Mouse (Mus musculus) liver, embryonic 11.5 days (tissue): ENCODE data around the gene Rab3c. TPM values are rescaled to one million over a fixed set of nuclear protein-coding genes. Genes with fewer than 3 reads are reported as not detected.

ENCODE experiments used
- ATAC-seq: fragments of 200-750 bp; cut with Nextera tagmentation; replicated peaks from 2 replicates; pipeline ENCODE4 v1.8.0; 2017; ENCODE audit warnings: moderate number of reproducible peaks, mild to moderate bottlenecking, moderate TSS enrichment, moderate library complexity; ENCODE audit not compliant: low FRiP score
- DNase-seq: peaks from one replicate; pipeline ENCODE4 v3.0.0-alpha.2; 2017; ENCODE audit warnings: low spot score
- H3K27ac ChIP-seq: fragments of 300-500 bp; sonication (generic); 2 replicates; pipeline ENCODE4 v1.5.1; 2014; ENCODE audit warnings: mild to moderate bottlenecking, low read depth, low read length, control low read depth
- H3K27me3 ChIP-seq: fragments of 300-500 bp; sonication (generic); replicated peaks from 2 replicates; pipeline ENCODE4 v1.6.1; 2014; ENCODE audit warnings: low read length, mixed read lengths; ENCODE audit not compliant: control insufficient read depth, insufficient read depth
- H3K36me3 ChIP-seq: fragments of 300-500 bp; sonication (generic); 2 replicates; pipeline ENCODE4 v1.6.1; 2014; ENCODE audit warnings: mild to moderate bottlenecking, low read length, moderate library complexity, mixed read lengths; ENCODE audit not compliant: control insufficient read depth, insufficient read depth
- H3K4me1 ChIP-seq: fragments of 300-500 bp; sonication (generic); replicated peaks from 2 replicates; pipeline ENCODE4 v1.6.1; 2014; ENCODE audit warnings: low read length, mixed read lengths; ENCODE audit not compliant: control insufficient read depth, insufficient read depth
- H3K4me2 ChIP-seq: fragments of 300-500 bp; sonication (generic); 2 replicates; pipeline ENCODE4 v1.6.1; 2014; ENCODE audit warnings: mild to moderate bottlenecking, control low read depth, moderate library complexity
- H3K4me3 ChIP-seq: fragments of 300-500 bp; sonication (generic); 2 replicates; pipeline ENCODE4 v1.5.1; 2014; ENCODE audit warnings: low read depth, low read length, control low read depth
- H3K9ac ChIP-seq: fragments of 300-500 bp; sonication (generic); 2 replicates; pipeline ENCODE4 v1.6.1; 2014; ENCODE audit warnings: low read depth, low read length, control low read depth
- H3K9me3 ChIP-seq: fragments of 300-500 bp; sonication (generic); 2 replicates; pipeline ENCODE4 v1.6.1; 2016; ENCODE audit warnings: low read length, inconsistent platforms, mixed read lengths; ENCODE audit not compliant: control insufficient read depth
- WGBS: fragments of 180-500 bp; shearing (Covaris S2); extraction: QIAGEN DNeasy Blood & Tissue Kit; methylation state at CpG from one replicate; pipeline ENCODE4 v1.1.7; 2014; 5-methylcytosine and 5-hydroxymethylcytosine counted together
- polyA plus RNA-seq: library from polyadenylated mRNA; unstranded; fragments of >200 nt; fragmentation: Nextera tagmentation; extraction: Ambion mirVana; gene quantifications from 2 replicates; pipeline ENCODE4 v1.2.1, GENCODE M21; 2014

The Rab3c gene
- polyA plus RNA-seq, 1 experiment from 2014 or later = 0.41 TPM

DNA sequence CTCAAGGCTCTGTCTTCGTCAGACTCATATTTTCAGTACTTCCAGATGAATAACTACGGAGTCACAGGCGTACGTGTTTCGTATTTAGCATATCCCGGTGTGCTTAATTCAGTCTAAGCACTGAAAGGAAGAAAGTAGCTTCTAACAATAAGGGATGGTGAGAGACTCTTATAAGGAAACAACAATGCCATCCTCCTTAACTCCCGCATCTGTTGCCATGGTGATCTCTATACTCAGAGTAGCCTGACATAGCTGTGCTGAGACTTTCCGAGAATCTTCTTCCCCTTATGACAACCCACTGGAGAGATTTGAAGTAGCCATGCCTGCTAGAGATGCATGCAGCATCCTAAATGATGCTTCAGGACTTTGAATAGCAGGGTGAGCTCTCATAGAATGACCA is 272.3 kb downstream of the Rab3c start:
- DNase-seq (no peak), ATAC-seq (no peak)
- H3K9me3 ChIP-seq = no peaks in the 10 kb centered on the region
- H3K27ac ChIP-seq = no peak overlapping the region
- 86% methylated on average over 8 of the region's 8 CpGs for WGBS
- no peaks in the 10 kb centered on the region for H3K4me1 ChIP-seq
- H3K27me3 ChIP-seq = peaks cover 7% of the 10 kb centered on the region; the same call in 1 of the 2 replicates
- no peak overlapping the region for H3K4me2 ChIP-seq
- H3K36me3 ChIP-seq = no peaks in the 10 kb centered on the region
- H3K4me3 ChIP-seq = no peak overlapping the region
- no peak overlapping the region for H3K9ac ChIP-seq

DNA sequence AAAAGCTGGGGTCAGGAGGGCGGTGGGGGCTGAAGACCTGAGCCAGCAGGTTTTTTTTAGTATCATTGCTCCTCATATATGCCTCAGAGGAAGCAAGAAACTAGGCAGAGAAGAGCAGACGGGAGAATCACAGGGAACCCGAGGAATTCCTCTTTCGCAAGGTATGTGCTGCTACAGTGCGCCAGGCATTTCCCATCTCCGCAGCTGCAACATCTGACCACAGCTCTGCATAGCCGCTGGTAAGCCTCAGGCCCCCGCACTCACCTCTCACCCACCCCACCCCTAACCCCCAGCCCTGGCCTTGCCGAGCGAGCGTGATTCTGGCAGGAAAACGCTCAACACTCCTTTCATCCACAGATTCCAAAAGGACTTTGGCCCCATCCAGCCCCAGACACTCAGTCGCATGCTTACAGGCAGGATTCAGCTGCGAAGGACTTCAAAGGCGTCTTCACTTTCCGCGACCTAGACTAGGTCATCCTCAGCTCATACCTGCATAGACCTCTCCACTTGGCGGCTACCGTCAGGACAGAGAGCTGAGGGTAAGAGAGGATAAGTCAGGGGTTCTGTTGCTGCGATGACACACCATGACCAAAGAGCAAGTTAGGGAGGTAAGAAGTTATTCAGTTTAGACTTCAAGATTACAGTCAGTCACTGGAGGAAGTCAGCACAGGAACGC is 274.6 kb downstream of the Rab3c start:
- H3K4me2 ChIP-seq = no peak overlapping the region
- 29% methylated on average over 21 of the region's 21 CpGs for WGBS
- no peak overlapping the region for H3K27ac ChIP-seq
- H3K9me3 ChIP-seq = no peaks in the 10 kb centered on the region
- DNase-seq = no peak
- H3K4me3 ChIP-seq = no peak overlapping the region
- no peak overlapping the region for H3K9ac ChIP-seq
- no peaks in the 10 kb centered on the region for H3K4me1 ChIP-seq
- no peak for ATAC-seq
- peaks cover 7% of the 10 kb centered on the region; the same call in 1 of the 2 replicates for H3K27me3 ChIP-seq
- H3K36me3 ChIP-seq = no peaks in the 10 kb centered on the region

Other genes with a start within 250 kb of the Rab3c start
- gene Gapt, start 76.2 kb upstream of the Rab3c start, polyA plus RNA-seq = 1.8 and 2.0 TPM in 2 replicates
- gene Plk2, start 114.0 kb upstream of the Rab3c start, polyA plus RNA-seq = 35.6 and 38.5 TPM in 2 replicates